Mouse (Mus musculus) MN1 (cell line): Measurements from ENCODE around the gene Zmynd10.
"Not testable (repeated sequence)": the region's sequence is repeated elsewhere in the genome, so short reads cannot be mapped to it uniquely, and the experiment has no call there.

Experiments
- DNase-seq: peaks from one replicate; pipeline ENCODE4 v3.0.0-alpha.2; 2016; ENCODE audit warnings: low spot score

The Zmynd10 gene

DNA sequence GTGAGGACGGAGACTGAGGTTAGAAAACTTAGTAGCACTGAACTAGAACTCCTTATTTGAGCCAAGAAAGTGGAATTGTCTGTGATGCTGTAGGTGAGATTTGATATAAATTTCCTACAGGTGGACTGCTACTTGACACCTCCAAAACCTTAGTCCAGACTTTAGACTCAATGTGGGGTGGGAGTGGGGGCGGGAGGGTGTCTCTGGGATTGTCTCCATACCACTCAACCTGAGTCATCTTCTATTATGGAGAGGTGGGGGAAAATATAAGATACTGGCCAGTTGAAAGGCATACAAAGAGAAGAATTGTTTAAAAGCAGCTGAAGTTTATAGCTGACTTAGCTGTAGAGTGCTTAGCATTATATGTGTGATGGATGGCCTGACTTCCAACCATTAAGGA lies 8.6 kb downstream of the Zmynd10 start:
- DNase-seq: no peak

DNA sequence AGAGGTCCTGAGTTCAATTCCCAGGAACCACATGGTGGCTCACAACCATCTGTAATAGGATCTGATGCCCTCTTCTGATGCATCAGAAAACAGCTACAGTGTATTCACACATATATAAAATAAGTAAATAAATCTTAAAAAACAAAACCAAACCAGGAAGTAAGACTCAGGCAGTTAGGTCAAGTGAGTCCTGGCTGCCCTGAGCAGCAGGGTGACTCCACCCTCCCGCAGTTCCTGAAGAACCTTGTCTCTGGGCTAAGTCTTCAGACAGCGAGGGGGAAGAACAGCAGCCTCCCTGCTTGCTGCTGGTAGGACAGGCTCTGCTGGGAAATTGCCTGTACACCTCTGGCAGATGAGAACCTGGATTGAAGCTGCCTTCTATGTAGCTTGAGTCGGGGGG lies 9.2 kb downstream of the Zmynd10 start:
- no peak for DNase-seq

DNA sequence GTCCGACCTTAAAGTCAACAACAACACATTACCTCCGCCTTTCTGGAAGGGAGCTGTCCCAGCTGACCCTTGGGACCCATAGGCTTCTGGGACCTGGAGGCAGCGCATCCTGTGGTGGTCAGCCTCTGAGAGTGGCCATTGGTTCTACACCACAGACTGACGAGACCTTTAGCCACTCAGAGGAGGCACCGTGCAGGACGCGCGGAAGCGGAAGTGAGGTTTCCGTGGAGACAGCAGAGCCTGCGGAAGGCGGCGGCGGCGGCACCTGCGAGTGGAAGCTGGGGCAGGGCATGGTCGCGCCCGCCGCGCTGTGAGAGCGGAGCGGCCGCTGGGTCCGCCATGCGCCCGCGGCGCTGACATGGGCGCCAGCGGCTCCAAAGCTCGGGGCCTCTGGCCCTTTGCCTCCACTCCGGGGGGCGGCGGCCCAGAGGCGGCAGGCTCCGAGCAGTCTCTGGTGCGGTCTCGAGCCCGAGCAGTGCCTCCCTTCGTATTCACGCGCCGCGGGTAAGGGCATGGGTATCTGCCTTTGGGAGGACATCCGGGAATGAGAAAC lies 16.0 kb downstream of the Zmynd10 start, which contains the start of gene Tusc2:
TSS of gene Tusc2 (plus strand) at position 227 of the 553 bp plus-strand sequence.
- DNase-seq: peak; percentile 96

DNA sequence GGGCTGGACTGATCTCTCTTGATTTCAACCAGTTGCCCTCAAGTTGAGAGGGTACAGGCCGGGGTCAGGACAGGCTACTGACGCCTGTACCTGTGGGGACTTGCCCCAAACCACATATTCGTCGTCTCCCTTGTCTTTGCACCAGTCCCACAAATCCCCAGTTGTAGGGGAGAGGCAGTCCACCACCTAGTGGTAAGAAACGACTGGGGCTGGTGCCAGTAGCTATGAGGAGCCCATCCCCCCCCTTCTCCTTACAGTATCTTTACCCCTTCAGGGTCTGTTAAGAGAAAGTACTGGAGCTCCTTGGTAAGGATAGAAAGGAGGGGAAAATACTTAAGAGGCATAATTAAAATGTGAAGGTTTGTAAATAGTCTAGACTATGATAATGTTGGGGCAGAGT lies 18.5 kb downstream of the Zmynd10 start:
- peak; percentile 34 for DNase-seq

DNA sequence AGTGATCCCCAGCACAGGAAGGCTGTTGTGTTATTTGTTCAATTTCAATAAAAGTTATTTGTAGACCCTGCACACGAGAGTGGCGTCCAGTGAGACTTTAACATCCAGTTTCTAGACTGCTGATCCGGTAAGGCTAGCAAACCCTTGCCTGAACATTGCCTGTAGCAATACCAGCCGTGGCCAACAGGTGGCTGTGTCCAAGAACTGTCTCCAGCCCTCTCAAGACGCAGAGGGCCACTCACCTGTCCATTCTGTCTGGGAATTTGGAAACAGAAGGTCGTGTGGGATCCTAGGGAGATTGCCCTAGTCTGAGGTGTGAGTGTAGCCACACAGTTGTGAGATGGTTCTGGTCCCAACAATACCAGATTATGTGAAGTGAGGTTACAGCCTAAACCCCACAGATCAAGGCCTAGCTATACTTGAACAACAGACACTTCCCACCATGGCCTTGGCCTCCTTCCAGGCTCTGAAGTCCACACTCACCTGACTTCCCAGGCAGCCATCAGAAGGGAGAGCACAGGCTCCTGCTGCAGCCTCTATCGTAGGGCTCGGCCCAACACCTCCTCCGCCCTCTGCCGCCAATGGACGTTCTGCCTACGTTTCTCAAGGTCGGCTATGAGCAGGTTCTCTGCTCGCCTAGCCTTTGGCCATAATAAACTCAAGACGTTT lies 19.1 kb downstream of the Zmynd10 start:
- DNase-seq: peak; percentile 78

DNA sequence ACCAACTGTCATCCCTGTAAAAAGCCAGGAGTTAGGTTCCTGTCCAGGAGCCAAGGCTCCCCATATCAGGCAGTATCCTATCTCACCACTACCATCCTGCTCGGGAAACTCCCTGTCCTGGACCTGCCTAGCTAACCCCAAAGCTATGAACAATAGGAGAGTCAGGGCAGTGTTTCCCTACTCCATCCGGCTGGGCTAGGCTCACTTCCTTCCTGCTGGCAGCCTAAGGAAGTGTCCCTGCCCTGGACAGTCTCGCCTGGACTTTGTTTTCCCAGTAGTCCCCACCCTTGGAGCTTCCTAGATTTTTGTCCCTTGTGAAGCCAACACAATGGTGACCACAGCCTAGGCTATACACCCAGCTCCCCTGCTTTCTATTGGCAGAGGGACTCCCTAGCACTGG lies 19.8 kb downstream of the Zmynd10 start:
- no peak for DNase-seq

DNA sequence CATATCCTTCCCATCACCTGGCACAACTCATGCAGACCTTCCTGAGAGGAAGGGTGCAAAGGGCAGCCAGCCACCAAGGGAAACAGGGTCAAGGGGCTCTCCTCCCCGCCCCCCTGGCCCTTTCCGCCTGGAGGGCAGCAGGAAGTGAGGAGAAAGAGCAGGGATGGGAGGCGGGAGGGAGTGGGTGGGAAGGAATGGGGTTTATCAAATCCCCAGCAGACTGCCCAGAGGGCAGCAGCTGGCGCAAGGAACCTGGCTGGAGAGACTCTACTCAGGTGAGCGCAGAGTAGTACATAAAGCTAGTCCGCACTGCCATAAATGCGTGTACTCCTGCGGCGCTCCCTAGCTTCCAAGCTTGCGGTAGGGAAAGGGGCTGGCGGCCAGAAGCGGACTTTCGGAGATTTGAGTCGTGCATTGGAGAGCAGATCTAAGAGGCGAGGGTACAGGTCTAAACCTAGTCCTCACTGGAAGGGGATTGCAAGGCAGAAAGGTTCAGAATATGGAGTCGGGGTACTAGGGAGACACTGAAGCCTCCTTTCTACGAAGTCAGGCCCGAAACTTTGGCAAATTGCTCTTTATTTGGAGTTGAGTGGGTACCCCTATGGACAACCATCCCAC lies 20.7 kb downstream of the Zmynd10 start, which contains the start of gene Hyal2:
TSS of gene Hyal2 (plus strand) at position 244 of the 618 bp plus-strand sequence.
- DNase-seq: no peak

DNA sequence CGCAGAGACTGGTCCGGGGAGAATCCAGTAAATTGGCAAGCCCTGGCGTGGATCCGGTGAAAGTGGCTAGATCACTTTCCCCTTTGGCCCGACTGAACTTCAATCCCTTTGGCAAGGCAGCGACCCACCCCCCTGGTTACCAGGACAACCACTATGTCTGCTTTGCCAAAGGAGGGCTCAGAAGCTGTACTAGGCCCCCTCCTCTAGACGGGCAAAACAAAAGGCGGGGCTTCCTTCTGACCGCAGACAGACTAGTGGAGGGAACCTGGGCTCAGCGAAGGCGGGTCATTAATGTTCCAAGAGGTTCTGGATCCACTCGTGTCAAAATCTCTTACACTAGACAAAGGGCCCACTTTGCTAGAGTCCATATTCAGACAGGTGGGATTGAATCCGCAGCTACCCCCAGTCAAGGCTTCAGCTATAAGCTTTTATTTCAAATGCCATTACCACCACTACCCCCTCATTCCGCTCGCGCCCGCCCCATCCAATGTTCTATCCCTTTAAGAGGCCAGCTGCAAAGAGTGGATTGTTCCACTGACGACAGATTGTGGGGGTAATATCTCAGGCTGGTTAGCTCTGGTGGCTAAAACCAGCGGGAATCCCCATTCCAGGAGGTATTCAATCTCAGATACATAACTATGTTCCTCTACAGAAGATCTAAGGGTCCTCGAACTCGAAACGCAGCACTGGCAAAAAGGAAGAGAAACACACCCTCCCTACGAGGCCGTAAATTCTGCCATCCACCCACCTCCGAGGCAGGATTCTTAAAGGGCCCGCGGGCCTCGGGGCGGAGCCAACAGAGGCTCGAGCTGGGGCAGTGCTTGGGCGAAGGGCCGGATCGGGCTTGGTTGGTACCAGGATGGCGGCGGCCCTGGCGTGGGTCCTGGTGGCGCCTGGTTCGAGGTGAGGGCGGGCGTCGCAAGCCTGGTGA lies 21.5 kb downstream of the Zmynd10 start:
- DNase-seq: peak; percentile 90

DNA sequence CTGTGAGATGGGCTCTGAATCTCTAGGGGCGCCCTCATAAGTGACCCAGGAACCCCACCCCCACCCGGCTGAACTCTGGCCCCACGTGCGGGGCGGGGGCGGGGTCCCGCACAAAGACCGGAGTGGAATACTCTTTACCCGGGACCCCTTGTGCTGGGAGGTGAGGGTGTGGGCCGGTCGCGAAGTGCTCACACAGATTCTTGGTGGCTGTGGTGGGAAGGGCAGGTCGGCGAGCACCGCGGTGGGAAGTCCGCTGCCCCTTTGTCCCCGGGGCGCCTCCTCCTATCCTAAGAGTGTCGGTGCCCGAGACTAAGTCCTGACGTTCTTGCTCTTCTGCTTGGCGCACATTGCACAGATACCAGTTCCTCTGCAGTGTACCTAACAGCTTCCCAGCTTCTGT lies 22.2 kb downstream of the Zmynd10 start:
- DNase-seq: peak; percentile 46

DNA sequence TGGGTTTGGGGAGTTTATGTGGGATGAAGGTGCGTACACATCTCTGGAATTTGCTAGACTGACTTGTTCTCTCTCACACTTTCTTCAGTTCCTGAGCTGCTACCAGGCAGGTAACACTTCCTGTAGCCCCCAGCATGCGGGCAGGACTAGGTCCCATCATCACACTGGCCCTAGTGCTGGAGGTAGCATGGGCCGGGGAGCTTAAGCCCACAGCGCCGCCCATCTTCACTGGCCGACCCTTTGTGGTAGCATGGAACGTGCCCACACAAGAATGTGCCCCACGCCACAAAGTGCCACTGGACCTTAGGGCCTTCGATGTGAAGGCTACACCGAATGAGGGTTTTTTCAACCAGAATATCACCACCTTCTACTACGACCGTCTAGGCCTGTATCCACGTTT lies 22.9 kb downstream of the Zmynd10 start:
- DNase-seq: no peak

DNA sequence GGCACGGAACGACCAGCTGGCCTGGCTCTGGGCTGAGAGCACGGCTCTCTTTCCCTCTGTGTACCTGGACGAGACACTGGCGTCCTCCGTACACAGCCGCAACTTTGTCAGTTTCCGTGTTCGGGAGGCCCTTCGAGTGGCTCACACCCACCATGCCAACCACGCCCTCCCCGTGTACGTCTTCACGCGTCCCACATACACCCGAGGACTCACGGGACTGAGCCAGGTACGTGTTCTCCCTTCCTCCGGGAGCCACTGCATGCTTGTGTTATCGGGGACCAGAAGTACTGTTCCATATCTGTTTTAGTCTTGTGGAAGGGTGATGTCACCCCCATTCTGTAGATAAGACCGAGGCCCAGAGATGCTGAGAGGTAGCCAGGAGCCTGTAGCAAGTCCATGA lies 23.7 kb downstream of the Zmynd10 start:
- DNase-seq: no peak

DNA sequence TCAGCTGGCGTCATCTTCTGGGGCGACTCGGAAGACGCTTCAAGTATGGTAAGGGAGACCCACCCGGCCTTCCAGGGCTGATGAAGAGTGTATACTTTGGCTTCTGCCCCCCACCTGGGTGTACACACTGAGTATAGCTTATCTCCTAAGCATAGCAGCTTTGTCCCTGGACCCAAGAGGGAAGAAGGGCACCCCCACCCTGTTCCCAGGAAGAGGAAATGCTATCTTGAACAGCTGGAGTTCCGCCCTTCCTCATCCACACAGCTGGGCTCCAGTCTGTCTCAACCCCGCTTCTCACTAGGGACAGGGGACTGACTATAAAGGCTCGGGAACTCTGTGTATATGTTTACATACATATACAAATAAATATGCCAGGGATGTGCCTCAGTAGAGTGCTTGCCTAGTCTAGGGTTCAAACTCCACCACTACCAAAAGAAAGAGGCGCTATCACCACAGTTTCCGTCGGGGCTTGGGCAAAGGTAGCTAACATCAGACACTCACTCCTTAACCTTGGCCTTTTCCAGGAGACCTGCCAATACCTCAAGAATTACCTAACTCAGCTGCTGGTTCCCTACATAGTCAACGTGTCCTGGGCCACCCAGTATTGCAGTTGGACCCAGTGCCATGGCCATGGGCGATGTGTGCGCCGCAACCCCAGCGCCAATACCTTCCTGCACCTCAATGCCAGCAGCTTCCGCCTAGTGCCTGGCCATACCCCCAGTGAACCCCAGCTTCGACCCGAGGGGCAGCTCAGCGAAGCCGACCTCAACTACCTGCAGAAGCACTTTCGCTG lies 24.6 kb downstream of the Zmynd10 start:
- no peak for DNase-seq

DNA sequence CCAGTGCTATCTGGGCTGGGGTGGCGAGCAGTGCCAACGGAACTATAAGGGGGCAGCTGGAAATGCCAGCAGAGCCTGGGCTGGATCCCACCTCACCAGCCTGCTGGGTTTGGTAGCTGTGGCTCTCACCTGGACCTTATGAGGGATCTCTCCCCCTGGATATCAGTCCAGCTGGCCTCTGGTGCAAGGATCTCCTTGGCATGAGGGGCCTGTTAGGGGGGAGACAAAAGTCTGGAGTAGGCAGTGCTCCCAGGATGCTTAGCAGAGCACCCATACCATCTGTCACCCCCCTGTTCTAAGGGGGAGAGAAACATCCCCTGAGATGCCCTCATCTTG lies 25.2 kb downstream of the Zmynd10 start:
- no peak for DNase-seq

DNA sequence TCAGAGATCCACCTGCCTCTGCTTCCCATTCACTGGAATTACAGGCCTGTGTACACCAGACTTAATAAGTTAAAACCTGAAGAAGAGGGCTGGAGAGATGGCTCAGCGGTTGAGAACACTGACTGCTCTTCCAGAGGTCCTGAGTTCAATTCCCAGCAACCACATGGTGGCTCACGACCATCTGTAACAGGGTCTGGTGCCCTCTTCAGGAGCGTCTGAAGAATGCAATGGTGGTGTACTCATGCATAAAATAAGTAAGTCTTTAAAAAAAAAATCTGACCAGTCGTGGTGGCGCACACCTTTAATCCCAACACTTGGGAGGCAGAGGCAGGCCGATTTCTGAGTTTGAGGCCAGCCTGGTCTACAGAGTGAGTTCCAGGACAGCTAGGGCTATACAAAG lies 26.7 kb downstream of the Zmynd10 start:
- not testable (repeated sequence) for DNase-seq

DNA sequence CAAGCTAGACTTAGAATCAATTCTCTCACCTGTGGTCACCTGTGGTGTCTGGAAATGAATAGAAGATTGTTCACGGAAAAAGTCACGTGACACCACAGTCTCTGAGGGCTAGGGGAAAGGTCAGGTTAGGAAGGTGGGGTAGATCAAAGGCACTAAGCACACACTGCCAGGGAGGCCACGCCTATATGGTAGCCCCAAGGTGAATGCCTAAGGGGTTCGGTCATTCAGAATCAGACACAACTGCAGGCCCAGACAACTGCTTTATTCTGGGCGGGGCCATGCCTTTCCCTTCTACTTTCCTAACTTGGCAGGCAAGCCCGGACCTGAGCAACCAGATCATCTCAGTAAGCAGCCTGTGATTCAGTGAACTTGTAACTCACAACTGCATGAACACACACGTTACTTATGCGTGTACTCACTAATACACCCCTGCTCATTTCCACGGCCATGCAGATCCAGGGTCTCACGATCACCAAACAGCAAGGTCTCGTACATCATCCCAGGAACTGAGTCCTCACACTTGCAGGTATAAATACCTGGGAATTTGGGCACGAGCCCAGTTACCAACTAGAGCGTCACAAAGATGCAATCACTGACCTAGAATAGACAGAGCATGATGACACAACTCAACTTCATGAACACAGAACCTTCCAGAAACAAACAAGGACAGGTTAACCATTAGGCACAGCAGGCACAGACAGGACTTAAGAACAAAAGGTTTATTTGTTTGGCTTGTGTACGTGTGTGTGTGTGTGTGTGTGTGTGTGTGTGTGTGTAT lies 28.7 kb downstream of the Zmynd10 start:
- no peak for DNase-seq

DNA sequence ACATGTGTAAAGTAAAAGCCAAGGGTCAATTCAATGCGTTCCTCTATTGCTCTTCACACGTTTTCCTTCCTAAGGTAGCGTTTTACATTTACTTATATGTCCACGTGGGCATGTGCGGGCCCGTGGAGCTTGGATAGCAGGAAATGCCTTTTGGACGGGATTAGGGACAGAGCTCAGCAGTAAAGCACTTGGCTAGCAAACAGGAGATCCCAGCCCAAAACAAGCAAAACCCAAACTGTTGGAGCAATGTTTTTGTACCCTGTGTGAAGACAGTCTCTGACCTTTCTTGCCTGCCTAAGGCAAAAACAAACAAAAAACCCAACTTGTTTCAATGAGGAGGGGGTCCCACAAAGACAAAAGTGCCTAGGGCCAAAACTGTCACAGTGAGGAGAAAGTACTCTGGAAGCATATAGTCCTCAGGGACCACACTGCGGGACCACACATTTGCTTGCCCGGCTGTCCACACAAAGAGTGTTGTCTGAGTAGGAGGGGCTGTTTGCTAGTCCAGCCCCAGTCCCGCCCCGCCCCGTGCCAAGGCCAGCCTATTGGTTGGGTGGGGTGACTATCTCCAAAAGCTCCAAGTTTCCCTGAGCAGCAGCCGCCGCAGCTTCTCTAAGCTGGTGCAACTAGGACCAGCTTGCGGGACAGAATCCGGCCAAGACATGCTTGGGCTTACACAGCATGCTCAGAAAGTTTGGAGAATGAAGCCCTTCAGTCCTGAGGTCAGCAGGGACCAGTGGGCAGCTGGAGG lies 29.4 kb downstream of the Zmynd10 start, which contains the start of gene Hyal1:
TSS of gene Hyal1 (plus strand) at position 571 of the 751 bp plus-strand sequence.
- DNase-seq: no peak

DNA sequence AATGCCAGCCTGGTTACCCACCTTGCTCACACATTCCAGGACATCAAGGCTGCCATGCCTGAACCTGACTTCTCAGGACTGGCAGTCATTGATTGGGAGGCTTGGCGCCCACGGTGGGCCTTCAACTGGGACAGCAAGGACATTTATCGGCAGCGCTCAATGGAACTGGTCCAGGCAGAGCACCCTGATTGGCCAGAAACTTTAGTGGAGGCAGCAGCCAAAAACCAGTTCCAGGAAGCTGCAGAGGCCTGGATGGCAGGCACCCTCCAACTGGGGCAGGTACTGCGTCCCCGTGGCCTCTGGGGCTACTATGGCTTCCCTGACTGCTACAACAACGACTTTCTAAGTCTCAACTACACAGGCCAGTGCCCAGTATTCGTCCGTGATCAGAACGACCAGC lies 30.8 kb downstream of the Zmynd10 start:
- DNase-seq: no peak

DNA sequence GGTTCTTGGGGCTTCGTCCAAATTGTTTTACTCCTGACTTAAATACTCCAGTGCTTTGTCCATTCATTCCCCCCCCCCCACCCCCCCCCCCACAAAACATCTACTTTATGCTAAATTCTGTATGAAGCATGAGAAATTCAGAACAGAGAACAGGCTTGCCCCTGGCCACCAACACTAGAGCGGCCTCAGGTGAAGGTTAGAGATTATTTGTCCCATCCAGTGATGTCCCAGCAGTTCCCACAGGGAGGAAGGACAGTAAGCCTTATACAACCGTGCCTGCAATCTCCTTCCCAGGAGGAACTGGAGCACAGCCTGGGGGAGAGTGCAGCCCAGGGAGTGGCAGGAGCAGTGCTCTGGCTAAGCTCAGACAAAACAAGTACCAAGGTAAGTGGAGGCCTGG lies 31.5 kb downstream of the Zmynd10 start, which contains the start of gene Naa80:
TSS of gene Naa80 (plus strand) at position 301 of the 400 bp plus-strand sequence.
- DNase-seq: no peak

DNA sequence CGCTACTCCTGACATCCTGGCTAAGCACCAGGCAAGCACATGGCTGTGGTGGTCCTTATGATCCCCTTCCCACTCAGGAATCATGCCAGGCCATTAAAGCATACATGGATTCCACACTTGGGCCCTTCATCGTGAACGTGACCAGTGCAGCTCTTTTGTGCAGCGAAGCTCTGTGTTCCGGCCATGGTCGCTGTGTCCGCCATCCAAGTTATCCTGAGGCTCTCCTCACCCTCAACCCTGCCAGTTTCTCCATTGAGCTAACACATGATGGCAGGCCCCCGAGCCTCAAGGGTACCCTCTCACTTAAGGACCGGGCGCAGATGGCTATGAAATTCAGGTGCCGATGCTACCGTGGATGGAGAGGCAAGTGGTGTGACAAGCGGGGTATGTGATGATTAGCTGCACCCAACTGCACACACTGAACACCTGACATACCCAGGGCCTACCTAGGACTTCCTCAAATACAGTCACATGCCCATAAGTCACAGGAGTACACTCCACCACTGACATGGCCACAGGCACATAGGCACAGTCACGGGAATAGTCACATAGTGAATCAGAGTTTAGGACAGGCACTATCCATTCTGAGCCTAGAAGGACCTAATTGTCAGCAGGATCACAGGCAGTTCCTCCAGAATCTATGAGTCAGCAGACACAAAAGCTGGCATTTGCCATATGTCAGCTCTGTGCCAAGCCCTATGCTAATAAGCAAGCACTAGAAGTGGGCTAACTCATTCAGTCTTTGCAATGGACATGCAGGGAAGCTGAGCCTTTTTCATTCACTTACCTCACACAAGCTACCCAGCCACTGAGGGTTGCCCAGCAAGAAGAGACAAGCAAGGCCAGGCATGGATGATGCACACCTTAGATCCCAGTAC lies 32.2 kb downstream of the Zmynd10 start:
- peak; percentile 75 for DNase-seq
